Mouse (Mus musculus): Measurements from ENCODE around the gene Eomes. TPM values are rescaled to one million over a fixed set of nuclear protein-coding genes. Genes with fewer than 3 reads are reported as not detected.

The Eomes gene
- polyA plus RNA-seq (2012; rRNA removed) = 0.01 TPM in 1 of 2 replicates, not detected in the other

DNA sequence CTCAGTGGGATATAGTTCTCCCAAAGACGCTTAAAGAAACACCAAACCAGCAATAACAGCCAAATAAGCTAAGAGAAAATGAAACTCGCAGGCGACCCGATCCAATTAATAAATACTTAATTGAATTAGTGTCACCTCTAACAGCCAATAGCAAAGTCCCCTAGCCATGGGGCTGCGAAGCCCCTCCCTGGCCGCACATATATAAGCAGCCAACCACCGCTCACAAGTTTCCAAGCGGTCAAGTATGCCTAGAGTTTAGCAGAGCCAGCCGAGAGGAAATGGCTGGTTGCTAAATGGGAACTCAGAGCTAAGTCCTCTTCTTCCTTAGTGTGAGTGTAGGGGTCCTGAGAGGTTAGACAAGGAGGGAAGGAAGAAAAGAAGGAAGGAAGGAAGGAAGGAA lies at the start of gene Eomes:
TSS of gene Eomes (plus strand) at position 252 of the 400 bp plus-strand sequence.

DNA sequence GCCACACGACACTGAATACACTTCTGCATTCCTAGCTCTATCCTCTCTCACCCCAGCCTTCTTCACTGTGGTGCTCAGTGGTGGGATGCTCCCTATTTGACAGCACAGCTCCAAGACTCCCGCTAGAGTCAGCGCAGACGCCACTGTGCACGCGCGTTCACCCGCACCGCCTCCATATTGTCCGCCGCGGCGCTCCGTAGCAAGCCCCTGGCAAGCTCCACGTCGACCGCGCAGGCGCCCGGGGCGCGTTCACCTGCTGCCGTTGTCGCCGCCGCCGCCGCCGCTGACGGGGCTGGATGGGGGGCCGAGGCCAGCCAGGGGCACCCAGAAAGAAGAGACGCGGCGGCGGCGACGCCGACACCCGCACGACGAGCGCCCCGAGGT lies 28.0 kb downstream of the Eomes start, which contains the start of gene Golga4:
TSS of gene Golga4 (plus strand) at position 248 of the 384 bp plus-strand sequence.

Other genes with a start within 250 kb of the Eomes start
- gene Golga4, start 28.1 kb downstream of the Eomes start, polyA plus RNA-seq (2012; rRNA removed) = 14.2 and 16.7 TPM in 2 replicates
- gene Itga9, start 128.5 kb downstream of the Eomes start, polyA plus RNA-seq (2012; rRNA removed) = 5.7 and 6.9 TPM in 2 replicates

Data from liver, embryonic 18 days (tissue).